Mouse (Mus musculus) G1E (cell line): Measurements from ENCODE around the gene Kank3.

Experiments used
- CTCF ChIP-seq: IDR thresholded peaks from 2 replicates; pipeline ENCODE4 v1.5.1; 2012; ENCODE audit warnings: low read depth, low read length, inconsistent platforms, mixed read lengths
- GATA1 ChIP-seq: IDR thresholded peaks from 2 replicates; pipeline ENCODE4 v1.6.1; 2012; ENCODE audit warnings: borderline replicate concordance, low read length, inconsistent platforms, mixed read lengths
- GATA2 ChIP-seq: IDR thresholded peaks from 2 replicates; pipeline ENCODE4 v1.6.1; 2012; ENCODE audit warnings: low read depth, low read length, inconsistent platforms, borderline replicate concordance
- TAL1 ChIP-seq: conservative IDR thresholded peaks from 2 replicates; pipeline ENCODE4 v1.6.1; 2012; ENCODE audit warnings: low read depth, low read length, inconsistent platforms, mixed read lengths

DNA sequence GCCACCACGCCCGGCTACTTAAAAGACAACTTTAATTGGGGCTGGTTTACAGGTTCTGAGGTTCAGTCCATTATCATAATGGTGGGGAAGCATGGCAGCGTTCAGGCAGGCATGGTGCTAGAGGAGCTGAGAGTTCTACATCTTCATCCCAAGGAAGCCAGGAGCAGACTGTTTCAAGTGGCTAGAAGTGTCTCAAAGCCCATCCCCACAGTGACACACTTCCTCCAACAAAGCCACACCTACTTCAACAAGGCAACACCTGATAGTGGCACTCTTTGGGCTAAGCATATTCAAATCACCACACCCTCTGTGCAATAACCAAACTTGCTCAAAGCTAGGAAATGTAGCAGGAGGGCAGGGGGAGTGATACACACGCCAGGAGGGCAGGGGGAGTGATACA, 6.1 kb upstream of the Kank3 start:
- TF ChIP-seq CTCF (no peak), GATA1 (no peak), GATA2 (no peak), TAL1 (no peak)
